Mouse (Mus musculus) layer of hippocampus, adult 9-11 months (tissue): ENCODE results near the gene Rbm15.
"Not testable (repeated sequence)": the region's sequence is repeated elsewhere in the genome, so short reads cannot be mapped to it uniquely, and the experiment has no call there.

Experiments
- DNase-seq: peaks from one replicate; pipeline ENCODE4 v3.0.0; 2022

Rbm15 gene

GRCm38 (mm10) chr3:107330503-107331424 lies 2.7 kb downstream of the Rbm15 start:
- no peak for DNase-seq

GRCm38 (mm10) chr3:107326442-107326841 lies 7.0 kb downstream of the Rbm15 start:
- no peak for DNase-seq

- no peak for DNase-seq
These were observed 11.7 kb downstream of the Rbm15 start for GRCm38 (mm10) chr3:107321776-107322175.

GRCm38 (mm10) chr3:107321141-107321540 lies 12.3 kb downstream of the Rbm15 start:
- DNase-seq = no peak

GRCm38 (mm10) chr3:107317338-107317737 lies 16.1 kb downstream of the Rbm15 start:
- DNase-seq = no peak

GRCm38 (mm10) chr3:107296917-107297316 lies 36.6 kb downstream of the Rbm15 start:
- not testable (repeated sequence) for DNase-seq

GRCm38 (mm10) chr3:107295672-107296360 lies 37.7 kb downstream of the Rbm15 start:
- no peak for DNase-seq

GRCm38 (mm10) chr3:107290764-107291381 lies 42.6 kb downstream of the Rbm15 start, which contains the start of gene Slc16a4:
Gene Slc16a4 (plus strand): TSS chr3:107291230.
- DNase-seq = no peak

GRCm38 (mm10) chr3:107287346-107287745 lies 46.1 kb downstream of the Rbm15 start:
- no peak for DNase-seq

- DNase-seq = no peak
These were observed 47.4 kb downstream of the Rbm15 start for GRCm38 (mm10) chr3:107286123-107286522.

GRCm38 (mm10) chr3:107278479-107279269 lies 54.8 kb downstream of the Rbm15 start, which contains the start of gene Lamtor5:
Gene Lamtor5 (plus strand): TSS chr3:107278858.
- peak; percentile 88 for DNase-seq

- no peak for DNase-seq
These were observed 56.8 kb downstream of the Rbm15 start for GRCm38 (mm10) chr3:107276626-107277025.

GRCm38 (mm10) chr3:107275996-107276395 lies 57.5 kb downstream of the Rbm15 start:
- no peak for DNase-seq
